Mouse (Mus musculus): Measurements from ENCODE around the gene Zfp663. TPM values are rescaled to one million over a fixed set of nuclear protein-coding genes. Genes with fewer than 3 reads are reported as not detected.

Gene Zfp663
- polyA plus RNA-seq, 1 experiment = not detected

- 0 out of 2 replicates have a peak, but pooled peaks cover 6% of the 10 kb centered on the region for H3K4me1 ChIP-seq (ENCODE audit: control insufficient read depth, insufficient read depth, low read length)
- H3K4me3 ChIP-seq (ENCODE audit: insufficient read depth, low read length) = no peak overlapping the region
- no peak overlapping the region for H3K27ac ChIP-seq (ENCODE audit: insufficient read depth, low read length)
- no peak for TF ChIP-seq CTCF (IDR thresholded peaks at IDR 0.05; ENCODE audit: borderline replicate concordance, insufficient read depth, low read length)
- TF ChIP-seq POLR2A (IDR thresholded peaks at IDR 0.05; ENCODE audit: low read depth, low read length) = no peak
Observed at GRCm38 (mm10) chr2:165397502-165398163, 29.1 kb upstream of the Zfp663 start.

GRCm38 (mm10) chr2:165396831-165397501, 28.4 kb upstream of the Zfp663 start:
- Histone ChIP-seq H3K4me1 (ENCODE audit: control insufficient read depth, insufficient read depth, low read length) (0 out of 2 replicates have a peak, but pooled peaks cover 6% of the 10 kb centered on the region), H3K4me3 (ENCODE audit: insufficient read depth, low read length) (no peak overlapping the region), H3K27ac (ENCODE audit: insufficient read depth, low read length) (no peak overlapping the region)
- TF ChIP-seq POLR2A (IDR thresholded peaks at IDR 0.05; ENCODE audit: low read depth, low read length) (no peak), CTCF (IDR thresholded peaks at IDR 0.05; ENCODE audit: borderline replicate concordance, insufficient read depth, low read length) (no peak)

GRCm38 (mm10) chr2:165392156-165392555, 23.6 kb upstream of the Zfp663 start:
- TF ChIP-seq POLR2A (IDR thresholded peaks at IDR 0.05; ENCODE audit: low read depth, low read length) (no peak), CTCF (IDR thresholded peaks at IDR 0.05; ENCODE audit: borderline replicate concordance, insufficient read depth, low read length) (no peak)
- Histone ChIP-seq H3K4me1 (ENCODE audit: control insufficient read depth, insufficient read depth, low read length) (no peaks in the 10 kb centered on the region), H3K27ac (ENCODE audit: insufficient read depth, low read length) (no peak overlapping the region), H3K4me3 (ENCODE audit: insufficient read depth, low read length) (no peak overlapping the region)

GRCm38 (mm10) chr2:165391561-165391960, 23.0 kb upstream of the Zfp663 start:
- H3K27ac ChIP-seq (ENCODE audit: insufficient read depth, low read length) = no peak overlapping the region
- no peak overlapping the region for H3K4me3 ChIP-seq (ENCODE audit: insufficient read depth, low read length)
- TF ChIP-seq POLR2A (IDR thresholded peaks at IDR 0.05; ENCODE audit: low read depth, low read length) (no peak), CTCF (IDR thresholded peaks at IDR 0.05; ENCODE audit: borderline replicate concordance, insufficient read depth, low read length) (peak; percentile 66; the same call in 1 of the 2 replicates)
- H3K4me1 ChIP-seq (ENCODE audit: control insufficient read depth, insufficient read depth, low read length) = no peaks in the 10 kb centered on the region

- Histone ChIP-seq H3K27ac (ENCODE audit: insufficient read depth, low read length) (no peak overlapping the region), H3K4me1 (ENCODE audit: control insufficient read depth, insufficient read depth, low read length) (no peaks in the 10 kb centered on the region), H3K4me3 (ENCODE audit: insufficient read depth, low read length) (no peak overlapping the region)
- TF ChIP-seq CTCF (IDR thresholded peaks at IDR 0.05; ENCODE audit: borderline replicate concordance, insufficient read depth, low read length) = no peak
- no peak for TF ChIP-seq POLR2A (IDR thresholded peaks at IDR 0.05; ENCODE audit: low read depth, low read length)
Observed at GRCm38 (mm10) chr2:165389299-165389952, 20.9 kb upstream of the Zfp663 start.

GRCm38 (mm10) chr2:165387844-165388495, 19.4 kb upstream of the Zfp663 start, which contains the start of gene Zfp334:
Gene Zfp334, minus strand, starts transcription at chr2:165388259.
- Histone ChIP-seq H3K27ac (ENCODE audit: insufficient read depth, low read length) (peak within 1 kb of the TSS; percentile 37; the same call in 1 of the 2 replicates), H3K4me1 (ENCODE audit: control insufficient read depth, insufficient read depth, low read length) (no peaks in the 10 kb centered on the region), H3K4me3 (ENCODE audit: insufficient read depth, low read length) (peak within 1 kb of the TSS; percentile 92)
- TF ChIP-seq CTCF (IDR thresholded peaks at IDR 0.05; ENCODE audit: borderline replicate concordance, insufficient read depth, low read length) (no peak), POLR2A (IDR thresholded peaks at IDR 0.05; ENCODE audit: low read depth, low read length) (peak; percentile 76)

GRCm38 (mm10) chr2:165387370-165387769, 18.8 kb upstream of the Zfp663 start:
- no peaks in the 10 kb centered on the region for H3K4me1 ChIP-seq (ENCODE audit: control insufficient read depth, insufficient read depth, low read length)
- H3K27ac ChIP-seq (ENCODE audit: insufficient read depth, low read length) = no peak overlapping the region
- H3K4me3 ChIP-seq (ENCODE audit: insufficient read depth, low read length) = peak overlapping the region; percentile 92
- TF ChIP-seq CTCF (IDR thresholded peaks at IDR 0.05; ENCODE audit: borderline replicate concordance, insufficient read depth, low read length) = no peak
- no peak for TF ChIP-seq POLR2A (IDR thresholded peaks at IDR 0.05; ENCODE audit: low read depth, low read length)

- Histone ChIP-seq H3K27ac (ENCODE audit: insufficient read depth, low read length) (no peak overlapping the region), H3K4me3 (ENCODE audit: insufficient read depth, low read length) (no peak overlapping the region), H3K4me1 (ENCODE audit: control insufficient read depth, insufficient read depth, low read length) (no peaks in the 10 kb centered on the region)
- TF ChIP-seq POLR2A (IDR thresholded peaks at IDR 0.05; ENCODE audit: low read depth, low read length) = no peak
- no peak for TF ChIP-seq CTCF (IDR thresholded peaks at IDR 0.05; ENCODE audit: borderline replicate concordance, insufficient read depth, low read length)
Observed at GRCm38 (mm10) chr2:165380050-165380449, 11.5 kb upstream of the Zfp663 start.

- H3K4me1 ChIP-seq (ENCODE audit: control insufficient read depth, insufficient read depth, low read length) = no peaks in the 10 kb centered on the region
- TF ChIP-seq POLR2A (IDR thresholded peaks at IDR 0.05; ENCODE audit: low read depth, low read length) (no peak), CTCF (IDR thresholded peaks at IDR 0.05; ENCODE audit: borderline replicate concordance, insufficient read depth, low read length) (no peak)
- no peak overlapping the region for H3K27ac ChIP-seq (ENCODE audit: insufficient read depth, low read length)
- no peak overlapping the region for H3K4me3 ChIP-seq (ENCODE audit: insufficient read depth, low read length)
Observed at GRCm38 (mm10) chr2:165376001-165376400, 7.5 kb upstream of the Zfp663 start.

Data from embryonic fibroblast, embryonic 13.5 days (primary cell).